Mouse (Mus musculus) spleen, adult 2 months (tissue): ENCODE data around the gene Hlcs.

Experiments used
- CTCF ChIP-seq: fragments of 200-500 bp; IDR thresholded peaks from 2 replicates; pipeline ENCODE4 v1.5.1; 2011; ENCODE audit warnings: mild to moderate bottlenecking, inconsistent platforms; ENCODE audit not compliant: insufficient read depth, insufficient read length, insufficient replicate concordance; ENCODE audit errors: extremely low read depth
- POLR2A ChIP-seq: fragments of 200-500 bp; IDR thresholded peaks from 2 replicates; pipeline ENCODE4 v1.6.1; 2011; ENCODE audit warnings: low read depth, low read length, inconsistent platforms

GRCm38 (mm10) chr16:94208826-94209225 is 104.5 kb downstream of the Hlcs start:
- no peak for TF ChIP-seq POLR2A
- TF ChIP-seq CTCF: no peak
